Mouse (Mus musculus) kidney, postnatal 0 days (tissue): ENCODE measurements around the gene Npas1. TPM values are rescaled to one million over a fixed set of nuclear protein-coding genes. Genes with fewer than 3 reads are reported as not detected.
A peak's percentile ranks its signal among the peaks of the same experiment; 100 is the strongest.

Experiments used
- ATAC-seq: fragments of 200-750 bp; cut with Nextera tagmentation; replicated peaks from 2 replicates; pipeline ENCODE4 v1.8.0; 2017; ENCODE audit warnings: low read depth, moderate number of reproducible peaks, moderate TSS enrichment, moderate library complexity; ENCODE audit not compliant: low FRiP score
- DNase-seq: peaks from one replicate; pipeline ENCODE4 v3.0.0-alpha.2; 2016; ENCODE audit warnings: low spot score
- H3K27ac ChIP-seq: fragments of 300-500 bp; sonication (generic); 2 replicates; pipeline ENCODE4 v1.5.1; 2014; ENCODE audit warnings: mild to moderate bottlenecking
- H3K27me3 ChIP-seq: fragments of 300-500 bp; sonication (generic); 2 replicates; pipeline ENCODE4 v1.6.1; 2014; ENCODE audit warnings: low read length, mixed read lengths; ENCODE audit not compliant: insufficient read depth
- H3K36me3 ChIP-seq: fragments of 300-500 bp; sonication (generic); 2 replicates; pipeline ENCODE4 v1.6.1; 2014; ENCODE audit warnings: low read length, mixed read lengths; ENCODE audit not compliant: insufficient read depth
- H3K4me1 ChIP-seq: fragments of 300-500 bp; sonication (generic); replicated peaks from 2 replicates; pipeline ENCODE4 v1.6.1; 2014; ENCODE audit warnings: antibody characterized with exemption, low read length, mixed read lengths; ENCODE audit not compliant: insufficient read depth
- H3K4me2 ChIP-seq: fragments of 300-500 bp; sonication (generic); 2 replicates; pipeline ENCODE4 v1.6.1; 2014; ENCODE audit warnings: mild to moderate bottlenecking, low read length, moderate library complexity, mixed read lengths
- H3K4me3 ChIP-seq: fragments of 300-500 bp; sonication (generic); replicated peaks from 2 replicates; pipeline ENCODE4 v1.5.1; 2014; ENCODE audit warnings: low read depth, low read length
- H3K9ac ChIP-seq: fragments of 300-500 bp; sonication (generic); 2 replicates; pipeline ENCODE4 v1.6.1; 2014; ENCODE audit warnings: low read depth, low read length
- H3K9me3 ChIP-seq: fragments of 300-500 bp; sonication (generic); replicated peaks from 2 replicates; pipeline ENCODE4 v1.6.1; 2016; ENCODE audit warnings: low read length, inconsistent platforms, mixed read lengths
- CTCF ChIP-seq: IDR thresholded peaks from 2 replicates; pipeline ENCODE4 v1.5.1; 2016; ENCODE audit warnings: antibody characterized with exemption, low read depth, mild to moderate bottlenecking, moderate library complexity
- WGBS: fragments of 180-500 bp; shearing (Covaris S2); extraction: QIAGEN DNeasy Blood & Tissue Kit; methylation state at CpG from one replicate; pipeline ENCODE4 v1.1.7; 2014; 5-methylcytosine and 5-hydroxymethylcytosine counted together
- polyA plus RNA-seq: library from polyadenylated mRNA; unstranded; fragments of >200 nt; fragmentation: Nextera tagmentation; extraction: Ambion mirVana; gene quantifications from 2 replicates; pipeline ENCODE4 v1.2.1, GENCODE M21; 2015

Npas1 gene
- polyA plus RNA-seq, 1 experiment from 2014 or later = 0.33 TPM

DNA sequence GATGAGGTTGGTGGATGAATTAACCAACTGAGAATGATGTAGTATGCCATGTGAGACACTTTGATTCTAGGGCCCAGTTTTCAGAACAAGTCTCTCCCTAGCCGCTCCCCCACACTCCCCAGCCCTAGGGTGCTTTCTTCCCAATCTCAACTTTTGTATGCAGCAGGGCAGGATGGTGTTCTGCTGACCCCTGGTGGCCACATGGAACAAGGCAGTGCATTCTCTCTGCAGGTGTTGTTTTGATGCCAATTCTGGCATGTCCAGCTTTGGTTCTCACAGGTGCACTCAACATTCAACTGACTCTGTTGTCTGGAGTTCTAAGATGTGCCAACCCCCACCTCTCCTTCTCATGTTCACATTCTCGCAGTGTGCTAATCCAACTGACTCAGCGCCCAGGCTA, 14.2 kb upstream of the Npas1 start:
- Histone ChIP-seq H3K9me3 (no peaks in the 10 kb centered on the region), H3K36me3 (peaks cover 13% of the 10 kb centered on the region), H3K27ac (no peak overlapping the region), H3K4me1 (no peaks in the 10 kb centered on the region), H3K4me2 (no peak overlapping the region), H3K27me3 (no peaks in the 10 kb centered on the region), H3K4me3 (no peak overlapping the region), H3K9ac (no peak overlapping the region)
- TF ChIP-seq CTCF = peak; percentile 97
- WGBS = 34% methylated on average over 3 of the region's 3 CpGs
- DNase-seq (peak; percentile 83), ATAC-seq (0 out of 2 replicates have a peak, but pooled peaks have one; percentile 37)

GRCm38 (mm10) chr7:16489948-16490347, 12.4 kb upstream of the Npas1 start:
- 87% methylated on average over 9 of the region's 9 CpGs for WGBS
- Histone ChIP-seq H3K4me1 (no peaks in the 10 kb centered on the region), H3K36me3 (no peaks in the 10 kb centered on the region), H3K9ac (no peak overlapping the region), H3K9me3 (no peaks in the 10 kb centered on the region), H3K27me3 (no peaks in the 10 kb centered on the region), H3K4me3 (no peak overlapping the region), H3K27ac (no peak overlapping the region), H3K4me2 (no peak overlapping the region)
- no peak for TF ChIP-seq CTCF
- ATAC-seq = no peak
- no peak for DNase-seq

DNA sequence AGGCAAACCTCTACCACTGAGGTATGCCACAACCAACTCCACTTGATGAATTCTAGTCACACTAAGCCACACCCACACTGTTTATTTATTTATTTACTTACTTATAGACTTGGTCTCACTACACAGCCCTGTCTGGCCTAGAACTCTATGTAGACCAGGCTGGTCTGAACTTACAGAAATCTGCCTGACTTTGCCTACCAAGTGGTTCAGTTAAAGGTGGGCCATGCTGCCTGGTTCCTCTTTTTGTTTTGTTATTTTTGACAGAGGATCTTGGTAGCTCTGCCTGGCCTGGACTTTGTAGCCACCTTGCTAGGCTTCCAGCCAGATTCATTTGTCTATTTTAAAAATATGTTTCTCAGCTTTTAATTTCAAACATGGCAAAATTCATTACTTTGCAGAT, 11.3 kb upstream of the Npas1 start:
- no peak overlapping the region for H3K4me3 ChIP-seq
- no peak for ATAC-seq
- H3K27ac ChIP-seq = no peak overlapping the region
- H3K4me1 ChIP-seq = no peaks in the 10 kb centered on the region
- H3K4me2 ChIP-seq = no peak overlapping the region
- no peaks in the 10 kb centered on the region for H3K36me3 ChIP-seq
- H3K9me3 ChIP-seq = no peaks in the 10 kb centered on the region
- TF ChIP-seq CTCF = no peak
- H3K9ac ChIP-seq = no peak overlapping the region
- H3K27me3 ChIP-seq = no peaks in the 10 kb centered on the region
- no peak for DNase-seq

DNA sequence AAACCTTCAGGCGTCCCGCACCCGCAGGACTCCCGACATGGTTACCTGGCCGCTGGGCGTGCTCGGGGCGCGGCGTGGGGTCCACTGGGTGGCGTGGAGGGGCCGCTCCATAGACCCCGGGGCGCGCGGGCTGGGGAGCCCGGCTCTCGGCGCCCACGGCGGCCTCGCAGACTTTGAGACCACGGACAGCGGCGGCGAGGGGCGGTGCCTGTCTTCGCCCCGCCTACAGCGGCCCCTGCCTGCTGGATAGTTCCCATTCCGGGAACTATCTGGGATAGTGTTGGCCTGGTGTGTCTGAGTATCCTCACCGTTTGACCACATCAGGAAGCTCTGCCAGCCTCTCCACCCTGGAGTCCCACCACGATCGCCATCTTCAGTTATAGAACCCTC, 933 bp downstream of the Npas1 start:
- no peaks in the 10 kb centered on the region for H3K9me3 ChIP-seq
- no peak overlapping the region for H3K27ac ChIP-seq
- no peak overlapping the region for H3K9ac ChIP-seq
- peaks cover 47% of the 10 kb centered on the region for H3K27me3 ChIP-seq
- under 1% methylated on average over 34 of the region's 34 CpGs for WGBS
- peak overlapping the region; percentile 57 for H3K4me2 ChIP-seq
- DNase-seq (peak; percentile 60), ATAC-seq (peak; percentile 41)
- 0 out of 2 replicates have a peak, but pooled peaks have one; percentile 5 for TF ChIP-seq CTCF
- H3K36me3 ChIP-seq = no peaks in the 10 kb centered on the region
- H3K4me3 ChIP-seq = peak overlapping the region; percentile 21; the same call in 1 of the 2 replicates
- H3K4me1 ChIP-seq = peaks cover 8% of the 10 kb centered on the region; the same call in 1 of the 2 replicates

- H3K4me1 ChIP-seq = peaks cover 8% of the 10 kb centered on the region; the same call in 1 of the 2 replicates
- ATAC-seq (no peak; the same call in 1 of the 2 replicates), DNase-seq (no peak)
- H3K4me3 ChIP-seq = peak overlapping the region; percentile 21
- WGBS = 1% methylated on average over 47 of the region's 59 CpGs
- no peak for TF ChIP-seq CTCF
- peak overlapping the region; percentile 57 for H3K4me2 ChIP-seq
- H3K27me3 ChIP-seq = peaks cover 49% of the 10 kb centered on the region
- no peaks in the 10 kb centered on the region for H3K9me3 ChIP-seq
- H3K27ac ChIP-seq = no peak overlapping the region
- no peaks in the 10 kb centered on the region for H3K36me3 ChIP-seq
- no peak overlapping the region for H3K9ac ChIP-seq
These were observed 1.5 kb downstream of the Npas1 start for GRCm38 (mm10) chr7:16475764-16476599.

- ATAC-seq (no peak), DNase-seq (no peak)
- Histone ChIP-seq H3K9me3 (no peaks in the 10 kb centered on the region), H3K27me3 (peaks cover 49% of the 10 kb centered on the region), H3K9ac (no peak overlapping the region), H3K4me1 (peaks cover 8% of the 10 kb centered on the region; the same call in 1 of the 2 replicates), H3K27ac (no peak overlapping the region), H3K4me3 (peak overlapping the region; percentile 21; the same call in 1 of the 2 replicates), H3K36me3 (no peaks in the 10 kb centered on the region), H3K4me2 (peak overlapping the region; percentile 57; the same call in 1 of the 2 replicates)
- 4% methylated on average over 23 of the region's 23 CpGs for WGBS
- TF ChIP-seq CTCF = no peak
These were observed 2.2 kb downstream of the Npas1 start for GRCm38 (mm10) chr7:16475321-16475720.
